Mouse (Mus musculus) CH12.LX (cell line): ENCODE data around the gene 4931429L15Rik. TPM values are rescaled to one million over a fixed set of nuclear protein-coding genes. Genes with fewer than 3 reads are reported as not detected.
"Not testable (repeated sequence)": the region's sequence is repeated elsewhere in the genome, so short reads cannot be mapped to it uniquely, and the experiment has no call there.

Experiments
- DNase-seq: peaks from one replicate; pipeline ENCODE4 v3.0.0-alpha.2; 2013; ENCODE audit errors: extremely low read depth
- H3K27ac ChIP-seq: 2 replicates; pipeline ENCODE4 v1.5.1; 2012; ENCODE audit warnings: low read depth, mild to moderate bottlenecking, control low read depth, moderate library complexity; ENCODE audit not compliant: insufficient read depth
- H3K27me3 ChIP-seq: replicated peaks from 2 replicates; pipeline ENCODE3; 2012; ENCODE audit warnings: inconsistent platforms
- H3K36me3 ChIP-seq, 2 experiments: replicated peaks in 1 of 2; 2 replicates each; pipeline versions ENCODE3 to v1.6.1; 2012; ENCODE audit warnings: inconsistent platforms in 1 of 2, low read length in 1 of 2, mild to moderate bottlenecking in 1 of 2, mixed read lengths in 1 of 2, moderate library complexity in 1 of 2; ENCODE audit not compliant: control insufficient read depth in 1 of 2, insufficient read depth in 1 of 2
- H3K4me1 ChIP-seq, 2 experiments: 2 replicates each; pipeline ENCODE4 v1.6.1; 2012; ENCODE audit warnings: inconsistent platforms in 1 of 2, moderate library complexity in 1 of 2; ENCODE audit not compliant: insufficient read depth in 2 of 2, control insufficient read depth in 1 of 2
- H3K4me2 ChIP-seq: 2 replicates; pipeline ENCODE4 v1.6.1; 2012; ENCODE audit warnings: low read depth, mild to moderate bottlenecking, control low read depth; ENCODE audit not compliant: poor library complexity, insufficient read depth, severe bottlenecking
- H3K4me3 ChIP-seq, 3 experiments: fragments of 150-350 bp in 1 of 3; sonication (generic) in 1 of 3; replicated peaks in 1 of 3; 2 replicates each; pipeline versions ENCODE3 to v1.5.1; 2011 to 2012; ENCODE audit warnings: low read depth in 2 of 3, low read length in 2 of 3, mild to moderate bottlenecking in 2 of 3, moderate library complexity in 2 of 3, control low read depth in 1 of 3, improper control_type of control experiment in 1 of 3, inconsistent platforms in 1 of 3, mixed read lengths in 1 of 3; ENCODE audit not compliant: poor library complexity in 1 of 3
- H3K79me2 ChIP-seq: replicated peaks from 2 replicates; pipeline ENCODE4 v1.6.1; 2012; ENCODE audit warnings: mild to moderate bottlenecking, moderate library complexity; ENCODE audit not compliant: control insufficient read depth, poor library complexity, insufficient read depth, severe bottlenecking; ENCODE audit errors: extremely low read depth
- H3K9ac ChIP-seq: 2 replicates; pipeline ENCODE4 v1.6.1; 2012; ENCODE audit warnings: low read depth, mild to moderate bottlenecking, control low read depth, moderate library complexity; ENCODE audit not compliant: insufficient read depth
- H3K9me3 ChIP-seq: replicated peaks from 2 replicates; pipeline ENCODE3; 2012; ENCODE audit warnings: low read length, inconsistent platforms, mixed read lengths
- CHD1 ChIP-seq: IDR thresholded peaks from 2 replicates; pipeline ENCODE4 v1.6.1; 2012; ENCODE audit warnings: low read depth, low read length, improper control_type of control experiment, inconsistent platforms
- GABPA ChIP-seq: IDR thresholded peaks from 2 replicates; pipeline ENCODE4 v1.6.1; 2012; ENCODE audit warnings: low read depth, low read length, improper control_type of control experiment, inconsistent platforms; ENCODE audit not compliant: insufficient replicate concordance
- IRF4 ChIP-seq: IDR thresholded peaks from 2 replicates; pipeline ENCODE4 v1.6.1; 2014; ENCODE audit warnings: low read depth, mild to moderate bottlenecking, inconsistent platforms, low read length, improper control_type of control experiment
- JUN ChIP-seq: IDR thresholded peaks from 2 replicates; pipeline ENCODE4 v1.6.1; 2011; ENCODE audit warnings: low read depth, mild to moderate bottlenecking, low read length, improper control_type of control experiment, moderate library complexity; ENCODE audit not compliant: insufficient read depth
- KAT2A ChIP-seq: IDR thresholded peaks from 2 replicates; pipeline ENCODE4 v1.6.1; 2012; ENCODE audit warnings: low read length, improper control_type of control experiment, inconsistent platforms; ENCODE audit not compliant: insufficient replicate concordance
- MAFK ChIP-seq: IDR thresholded peaks from 2 replicates; pipeline ENCODE4 v1.6.1; 2011; ENCODE audit warnings: low read length, improper control_type of control experiment; ENCODE audit not compliant: insufficient replicate concordance
- MYC ChIP-seq: IDR thresholded peaks from 2 replicates; pipeline ENCODE4 v1.6.1; 2011; ENCODE audit warnings: low read depth, mild to moderate bottlenecking, improper control_type of control experiment, low read length
- NRF1 ChIP-seq: IDR thresholded peaks from 2 replicates; pipeline ENCODE4 v1.6.1; 2014; ENCODE audit warnings: low read depth, mild to moderate bottlenecking, inconsistent platforms, low read length, improper control_type of control experiment, moderate library complexity
- POLR2AphosphoS2 ChIP-seq: IDR thresholded peaks from 2 replicates; pipeline ENCODE4 v1.6.1; 2011; ENCODE audit warnings: low read depth, low read length, improper control_type of control experiment
- RCOR1 ChIP-seq: conservative IDR thresholded peaks from 2 replicates; pipeline ENCODE4 v1.6.1; 2012; ENCODE audit warnings: low read depth, mild to moderate bottlenecking, inconsistent platforms, low read length, improper control_type of control experiment
- SMC3 ChIP-seq: IDR thresholded peaks from 2 replicates; pipeline ENCODE4 v1.6.1; 2011; ENCODE audit warnings: low read depth, low read length, improper control_type of control experiment
- UBTF ChIP-seq: IDR thresholded peaks from 2 replicates; pipeline ENCODE4 v1.6.1; 2012; ENCODE audit warnings: low read depth, mild to moderate bottlenecking, inconsistent platforms, low read length, improper control_type of control experiment, moderate library complexity
- USF1 ChIP-seq: IDR thresholded peaks from 2 replicates; pipeline ENCODE4 v1.6.1; 2014; ENCODE audit warnings: low read depth, mild to moderate bottlenecking, inconsistent platforms, low read length, improper control_type of control experiment
- dilution Hi-C: fragments of 300-500 bp; cut with MboI; formaldehyde crosslinking; loops from 2 replicates; pipeline ENCODE4 v1.14.3; 2020; ENCODE audit warnings: low sequenced_read_pairs; ENCODE audit not compliant: extremely low pct_unique_long_range_greater_than_20kb, extremely low pct_ligation_motif_present
- in situ Hi-C: fragments of 300-500 bp; cut with MboI; formaldehyde crosslinking; loops from 3 replicates; pipeline ENCODE4 v1.14.3; 2019; ENCODE audit warnings: low sequenced_read_pairs, low pct_ligation_motif_present, low pct_unique_long_range_greater_than_20kb, mixed read lengths
- polyA plus RNA-seq: library from polyadenylated mRNA; unstranded; fragments of >175 nt; gene quantifications from 2 replicates; pipeline ENCODE4 v1.2.1, GENCODE M21; 2012; ENCODE audit warnings: low read depth; ENCODE audit not compliant: insufficient read length
- total RNA-seq, 2 experiments: library from RNA; depleted of rRNA; stranded (reverse); fragments of 300-350 nt in 1 of 2; fragments of >200 nt in 1 of 2; gene quantifications; 2 replicates each; pipeline ENCODE4 v1.2.3; 2012 to 2014

The 4931429L15Rik gene
- total RNA-seq (2012; rRNA removed), result not detected in 2 replicates
- total RNA-seq (2014; rRNA removed), result not detected in 2 replicates
- polyA plus RNA-seq, result not detected in 2 replicates

GRCm38 (mm10) chr9:46319886-46320285 is at the start of gene 4931429L15Rik:
Gene 4931429L15Rik, minus strand, starts transcription at chr9:46319986.
- DNase-seq, H3K4me3 ChIP-seq, H3K36me3 ChIP-seq, dilution Hi-C loops, H3K4me1 ChIP-seq, in situ Hi-C loops, H3K9ac ChIP-seq, H3K4me2 ChIP-seq, H3K79me2 ChIP-seq, H3K27ac ChIP-seq: not testable (repeated sequence)
- H3K9me3 ChIP-seq, result peaks cover 15% of the 10 kb centered on the region
- peaks cover 68% of the 10 kb centered on the region for H3K27me3 ChIP-seq

GRCm38 (mm10) chr9:46362459-46362858 is 42.7 kb upstream of the 4931429L15Rik start:
- no peak for DNase-seq
- Histone ChIP-seq H3K4me3 (no peak overlapping the region), H3K4me2 (no peak overlapping the region)
- dilution Hi-C loops, result no loop called here
- no peak for TF ChIP-seq POLR2AphosphoS2
- TF ChIP-seq JUN, result no peak
- no peak for TF ChIP-seq USF1
- TF ChIP-seq IRF4, result no peak
- TF ChIP-seq UBTF, result no peak
- TF ChIP-seq MAFK, result no peak
- no peak for TF ChIP-seq GABPA
- TF ChIP-seq MYC, result no peak
- TF ChIP-seq KAT2A, result no peak
- TF ChIP-seq RCOR1, result no peak
- no peak for TF ChIP-seq CHD1
- TF ChIP-seq NRF1, result no peak
- no peak for TF ChIP-seq SMC3
- TF ChIP-seq, all 38 proteins: peak for 0
- in situ Hi-C loops, result no loop called here
- Histone ChIP-seq H3K9ac (no peak overlapping the region), H3K27ac (no peak overlapping the region), H3K27me3 (peaks cover 27% of the 10 kb centered on the region), H3K9me3 (peaks cover 8% of the 10 kb centered on the region), H3K4me1 (0 out of 4 replicates have a peak, but pooled peaks cover 0 to 2% of the 10 kb centered on the region in 2 experiments), H3K36me3 (no peaks in the 10 kb centered on the region), H3K79me2 (no peaks in the 10 kb centered on the region)
